Mouse (Mus musculus): ENCODE data around the gene Ankrd6. TPM values are rescaled to one million over a fixed set of nuclear protein-coding genes. Genes with fewer than 3 reads are reported as not detected.
"Not testable (repeated sequence)": the region's sequence is repeated elsewhere in the genome, so short reads cannot be mapped to it uniquely, and the experiment has no call there.

The Ankrd6 gene
- polyA plus RNA-seq, 1 experiment from 2014 or later: 5.6 TPM

GRCm38 (mm10) chr4:32984242-32984641 lies 33.6 kb upstream of the Ankrd6 start:
- H3K4me3 ChIP-seq (ENCODE audit: low read length): peak overlapping the region; percentile 84
- H3K27me3 ChIP-seq (ENCODE audit: control insufficient read depth, insufficient read depth, low read length): no peaks in the 10 kb centered on the region
- no peak for ATAC-seq (replicated peaks; ENCODE audit: extremely low read depth, insufficient read depth, low FRiP score)
- H3K4me1 ChIP-seq (ENCODE audit: control insufficient read depth, insufficient read depth, low read length): peaks cover 36% of the 10 kb centered on the region
- H3K4me2 ChIP-seq (ENCODE audit: low read depth, low read length): peak overlapping the region; percentile 81
- no peaks in the 10 kb centered on the region for H3K36me3 ChIP-seq (ENCODE audit: control insufficient read depth, insufficient read depth)
- peak overlapping the region; percentile 87 for H3K9ac ChIP-seq (ENCODE audit: low read length)
- peak overlapping the region; percentile 89 for H3K27ac ChIP-seq (ENCODE audit: low read length)
- 1% methylated on average over 13 of the region's 13 CpGs for WGBS
- no peaks in the 10 kb centered on the region for H3K9me3 ChIP-seq (replicated peaks; ENCODE audit: control insufficient read depth, low read length)

GRCm38 (mm10) chr4:32983176-32984155 lies 32.8 kb upstream of the Ankrd6 start:
- peak overlapping the region; percentile 89 for H3K27ac ChIP-seq (ENCODE audit: low read length)

GRCm38 (mm10) chr4:32982716-32983175 lies 32.1 kb upstream of the Ankrd6 start, which contains the start of gene Rragd:
Gene Rragd, plus strand, starts transcription at chr4:32983037.
- peak within 1 kb of the TSS; percentile 89 for H3K27ac ChIP-seq (ENCODE audit: low read length)
- H3K4me2 ChIP-seq (ENCODE audit: low read depth, low read length): peak within 1 kb of the TSS; percentile 81
- ATAC-seq (replicated peaks; ENCODE audit: extremely low read depth, insufficient read depth, low FRiP score): peak; percentile 38
- peak within 1 kb of the TSS; percentile 87 for H3K9ac ChIP-seq (ENCODE audit: low read length)
- H3K4me1 ChIP-seq (ENCODE audit: control insufficient read depth, insufficient read depth, low read length): peaks cover 36% of the 10 kb centered on the region
- peaks cover 6% of the 10 kb centered on the region; the same call in 1 of the 2 replicates for H3K9me3 ChIP-seq (replicated peaks; ENCODE audit: control insufficient read depth, low read length)
- no peaks in the 10 kb centered on the region for H3K36me3 ChIP-seq (ENCODE audit: control insufficient read depth, insufficient read depth)
- peak within 1 kb of the TSS; percentile 84 for H3K4me3 ChIP-seq (ENCODE audit: low read length)
- H3K27me3 ChIP-seq (ENCODE audit: control insufficient read depth, insufficient read depth, low read length): no peaks in the 10 kb centered on the region
- WGBS: under 1% methylated on average over 17 of the region's 18 CpGs

More at GRCm38 (mm10) chr4:32983176-32984155, 32.8 kb upstream of the Ankrd6 start:
- Histone ChIP-seq H3K4me2 (ENCODE audit: low read depth, low read length) (peak overlapping the region; percentile 81), H3K4me3 (ENCODE audit: low read length) (peak overlapping the region; percentile 84), H3K4me1 (ENCODE audit: control insufficient read depth, insufficient read depth, low read length) (peaks cover 36% of the 10 kb centered on the region), H3K36me3 (ENCODE audit: control insufficient read depth, insufficient read depth) (no peaks in the 10 kb centered on the region), H3K27me3 (ENCODE audit: control insufficient read depth, insufficient read depth, low read length) (no peaks in the 10 kb centered on the region), H3K9ac (ENCODE audit: low read length) (peak overlapping the region; percentile 87), H3K9me3 (replicated peaks; ENCODE audit: control insufficient read depth, low read length) (peaks cover 4% of the 10 kb centered on the region; the same call in 1 of the 2 replicates)
- ATAC-seq (replicated peaks; ENCODE audit: extremely low read depth, insufficient read depth, low FRiP score): peak; percentile 71
- WGBS: under 1% methylated on average over 84 of the region's 94 CpGs

GRCm38 (mm10) chr4:32982041-32982715 lies 31.5 kb upstream of the Ankrd6 start:
- Histone ChIP-seq H3K27ac (ENCODE audit: low read length) (peak overlapping the region; percentile 89), H3K27me3 (ENCODE audit: control insufficient read depth, insufficient read depth, low read length) (no peaks in the 10 kb centered on the region), H3K36me3 (ENCODE audit: control insufficient read depth, insufficient read depth) (no peaks in the 10 kb centered on the region), H3K4me3 (ENCODE audit: low read length) (peak overlapping the region; percentile 84), H3K9me3 (replicated peaks; ENCODE audit: control insufficient read depth, low read length) (peaks cover 6% of the 10 kb centered on the region; the same call in 1 of the 2 replicates), H3K4me2 (ENCODE audit: low read depth, low read length) (peak overlapping the region; percentile 81), H3K4me1 (ENCODE audit: control insufficient read depth, insufficient read depth, low read length) (peaks cover 36% of the 10 kb centered on the region), H3K9ac (ENCODE audit: low read length) (peak overlapping the region; percentile 87)
- ATAC-seq (replicated peaks; ENCODE audit: extremely low read depth, insufficient read depth, low FRiP score): no peak
- WGBS: under 1% methylated on average over 15 of the region's 15 CpGs

GRCm38 (mm10) chr4:32981617-32982016 lies 31.0 kb upstream of the Ankrd6 start:
- no peaks in the 10 kb centered on the region for H3K36me3 ChIP-seq (ENCODE audit: control insufficient read depth, insufficient read depth)
- no peaks in the 10 kb centered on the region for H3K27me3 ChIP-seq (ENCODE audit: control insufficient read depth, insufficient read depth, low read length)
- peak overlapping the region; percentile 46 for H3K27ac ChIP-seq (ENCODE audit: low read length)
- H3K4me3 ChIP-seq (ENCODE audit: low read length): peak overlapping the region; percentile 84
- H3K9ac ChIP-seq (ENCODE audit: low read length): peak overlapping the region; percentile 50; the same call in 1 of the 2 replicates
- H3K4me1 ChIP-seq (ENCODE audit: control insufficient read depth, insufficient read depth, low read length): peaks cover 32% of the 10 kb centered on the region
- H3K4me2 ChIP-seq (ENCODE audit: low read depth, low read length): peak overlapping the region; percentile 81
- H3K9me3 ChIP-seq (replicated peaks; ENCODE audit: control insufficient read depth, low read length): peaks cover 6% of the 10 kb centered on the region; the same call in 1 of the 2 replicates
- no peak for ATAC-seq (replicated peaks; ENCODE audit: extremely low read depth, insufficient read depth, low FRiP score)
- WGBS: 7% methylated on average over 5 of the region's 5 CpGs

- peaks cover 20% of the 10 kb centered on the region for H3K4me1 ChIP-seq (ENCODE audit: control insufficient read depth, insufficient read depth, low read length)
- H3K4me2 ChIP-seq (ENCODE audit: low read depth, low read length): no peak overlapping the region
- H3K9me3 ChIP-seq (replicated peaks; ENCODE audit: control insufficient read depth, low read length): peaks cover 7% of the 10 kb centered on the region
- no peaks in the 10 kb centered on the region for H3K27me3 ChIP-seq (ENCODE audit: control insufficient read depth, insufficient read depth, low read length)
- no peak overlapping the region for H3K27ac ChIP-seq (ENCODE audit: low read length)
- H3K4me3 ChIP-seq (ENCODE audit: low read length): no peak overlapping the region
- 91% methylated on average over 3 of the region's 3 CpGs for WGBS
- no peak for ATAC-seq (replicated peaks; ENCODE audit: extremely low read depth, insufficient read depth, low FRiP score)
- H3K9ac ChIP-seq (ENCODE audit: low read length): no peak overlapping the region
- no peaks in the 10 kb centered on the region for H3K36me3 ChIP-seq (ENCODE audit: control insufficient read depth, insufficient read depth)
Measured at GRCm38 (mm10) chr4:32980061-32980460, 29.4 kb upstream of the Ankrd6 start.

GRCm38 (mm10) chr4:32977331-32977730 lies 26.7 kb upstream of the Ankrd6 start:
- Histone ChIP-seq H3K4me2 (ENCODE audit: low read depth, low read length) (no peak overlapping the region), H3K36me3 (ENCODE audit: control insufficient read depth, insufficient read depth) (no peaks in the 10 kb centered on the region), H3K4me1 (ENCODE audit: control insufficient read depth, insufficient read depth, low read length) (peaks cover 11% of the 10 kb centered on the region), H3K9me3 (replicated peaks; ENCODE audit: control insufficient read depth, low read length) (peaks cover 20% of the 10 kb centered on the region), H3K9ac (ENCODE audit: low read length) (no peak overlapping the region), H3K27me3 (ENCODE audit: control insufficient read depth, insufficient read depth, low read length) (no peaks in the 10 kb centered on the region), H3K27ac (ENCODE audit: low read length) (no peak overlapping the region), H3K4me3 (ENCODE audit: low read length) (no peak overlapping the region)
- 86% methylated on average over 4 of the region's 4 CpGs for WGBS
- no peak for ATAC-seq (replicated peaks; ENCODE audit: extremely low read depth, insufficient read depth, low FRiP score)

- not testable (repeated sequence) for H3K9ac ChIP-seq (ENCODE audit: low read length); H3K4me3 ChIP-seq (ENCODE audit: low read length); H3K4me2 ChIP-seq (ENCODE audit: low read depth, low read length); ATAC-seq (replicated peaks; ENCODE audit: extremely low read depth, insufficient read depth, low FRiP score); H3K27me3 ChIP-seq (ENCODE audit: control insufficient read depth, insufficient read depth, low read length); H3K9me3 ChIP-seq (replicated peaks; ENCODE audit: control insufficient read depth, low read length); H3K4me1 ChIP-seq (ENCODE audit: control insufficient read depth, insufficient read depth, low read length); H3K27ac ChIP-seq (ENCODE audit: low read length); H3K36me3 ChIP-seq (ENCODE audit: control insufficient read depth, insufficient read depth)
- 84% methylated on average over 19 of the region's 19 CpGs for WGBS
Measured at GRCm38 (mm10) chr4:32964619-32965018, 14.0 kb upstream of the Ankrd6 start.

Data from heart, embryonic 16.5 days (tissue).